Mouse (Mus musculus): Measurements from ENCODE around the gene Spata3. TPM values are rescaled to one million over a fixed set of nuclear protein-coding genes. Genes with fewer than 3 reads are reported as not detected.

Gene Spata3
- polyA plus RNA-seq, 1 experiment from 2014 or later, result not detected

GRCm38 (mm10) chr1:86056284-86056683, 39.7 kb downstream of the Spata3 start:
- H3K4me3 ChIP-seq, result no peak overlapping the region
- H3K4me2 ChIP-seq (replicated peaks), result no peak overlapping the region
- H3K9me3 ChIP-seq, result no peaks in the 10 kb centered on the region
- H3K4me1 ChIP-seq, result no peaks in the 10 kb centered on the region
- no peaks in the 10 kb centered on the region for H3K36me3 ChIP-seq
- H3K9ac ChIP-seq, result no peak overlapping the region
- 91% methylated on average over 4 of the region's 4 CpGs for WGBS
- no peak for ATAC-seq (ENCODE audit: insufficient number of reproducible peaks, insufficient read depth, low FRiP score, low TSS enrichment)
- no peak overlapping the region for H3K27ac ChIP-seq
- no peaks in the 10 kb centered on the region for H3K27me3 ChIP-seq

- H3K9ac ChIP-seq, result no peak overlapping the region; the same call in 1 of the 2 replicates
- no peaks in the 10 kb centered on the region for H3K36me3 ChIP-seq
- no peaks in the 10 kb centered on the region for H3K4me1 ChIP-seq
- ATAC-seq (ENCODE audit: insufficient number of reproducible peaks, insufficient read depth, low FRiP score, low TSS enrichment), result peak; percentile 80
- no peaks in the 10 kb centered on the region for H3K9me3 ChIP-seq
- no peaks in the 10 kb centered on the region for H3K27me3 ChIP-seq
- H3K4me3 ChIP-seq, result peak overlapping the region; percentile 35
- peak overlapping the region; percentile 49 for H3K4me2 ChIP-seq (replicated peaks)
- no peak overlapping the region for H3K27ac ChIP-seq
- 11% methylated on average over 21 of the region's 21 CpGs for WGBS
These were observed 42.5 kb downstream of the Spata3 start for GRCm38 (mm10) chr1:86058856-86059769.

GRCm38 (mm10) chr1:86062523-86062922, 45.9 kb downstream of the Spata3 start:
- no peak overlapping the region for H3K9ac ChIP-seq
- 81% methylated on average over 6 of the region's 6 CpGs for WGBS
- H3K36me3 ChIP-seq, result no peaks in the 10 kb centered on the region
- no peak overlapping the region for H3K4me3 ChIP-seq
- H3K4me2 ChIP-seq (replicated peaks), result no peak overlapping the region
- H3K9me3 ChIP-seq, result no peaks in the 10 kb centered on the region
- H3K27ac ChIP-seq, result no peak overlapping the region
- ATAC-seq (ENCODE audit: insufficient number of reproducible peaks, insufficient read depth, low FRiP score, low TSS enrichment), result no peak
- H3K4me1 ChIP-seq, result peaks cover 12% of the 10 kb centered on the region
- H3K27me3 ChIP-seq, result no peaks in the 10 kb centered on the region

GRCm38 (mm10) chr1:86064271-86064991, 47.8 kb downstream of the Spata3 start, which contains the start of gene Psmd1:
Gene Psmd1 (plus strand): TSS chr1:86064387.
- peak; percentile 94 for ATAC-seq (ENCODE audit: insufficient number of reproducible peaks, insufficient read depth, low FRiP score, low TSS enrichment)
- Histone ChIP-seq H3K4me1 (peaks cover 12% of the 10 kb centered on the region), H3K27ac (peak within 1 kb of the TSS; percentile 77; the same call in 1 of the 2 replicates), H3K4me3 (peak within 1 kb of the TSS; percentile 99), H3K9ac (peak within 1 kb of the TSS; percentile 98), H3K4me2 (replicated peaks) (peak within 1 kb of the TSS; percentile 92), H3K9me3 (no peaks in the 10 kb centered on the region), H3K27me3 (no peaks in the 10 kb centered on the region), H3K36me3 (no peaks in the 10 kb centered on the region)
- WGBS, result under 1% methylated on average over 47 of the region's 47 CpGs

GRCm38 (mm10) chr1:86076565-86076964, 59.9 kb downstream of the Spata3 start:
- H3K9me3 ChIP-seq, result no peaks in the 10 kb centered on the region
- H3K4me1 ChIP-seq, result no peaks in the 10 kb centered on the region
- H3K27ac ChIP-seq, result no peak overlapping the region
- H3K27me3 ChIP-seq, result no peaks in the 10 kb centered on the region
- H3K9ac ChIP-seq, result no peak overlapping the region
- no peak overlapping the region for H3K4me3 ChIP-seq
- H3K36me3 ChIP-seq, result peaks cover 71% of the 10 kb centered on the region
- 92% methylated on average over 2 of the region's 2 CpGs for WGBS
- no peak overlapping the region for H3K4me2 ChIP-seq (replicated peaks)
- no peak for ATAC-seq (ENCODE audit: insufficient number of reproducible peaks, insufficient read depth, low FRiP score, low TSS enrichment)

Other genes starting within 250 kb of the Spata3 start
- gene A630001G21Rik, start 238.2 kb upstream of the Spata3 start, polyA plus RNA-seq (2016; fragmentation: Nextera tagmentation; extraction: Ambion mirVana), result 1.5 and 1.7 TPM in 2 replicates
- 44.9 and 48.7 TPM in 2 replicates for gene Cab39, start 223.4 kb upstream of the Spata3 start, polyA plus RNA-seq (2016; fragmentation: Nextera tagmentation; extraction: Ambion mirVana)
- 252 and 258 TPM in 2 replicates for gene Itm2c, start 122.5 kb upstream of the Spata3 start, polyA plus RNA-seq (2016; fragmentation: Nextera tagmentation; extraction: Ambion mirVana)
- 0.22 and 0.29 TPM in 2 replicates for gene 4933407L21Rik, start 88.3 kb upstream of the Spata3 start, polyA plus RNA-seq (2016; fragmentation: Nextera tagmentation; extraction: Ambion mirVana)
- gene Gpr55, start 55.8 kb upstream of the Spata3 start, polyA plus RNA-seq (2016; fragmentation: Nextera tagmentation; extraction: Ambion mirVana), result 0.08 TPM in 2 replicates
- 0.34 and 0.40 TPM in 2 replicates for gene 2810459M11Rik, start 29.0 kb downstream of the Spata3 start, polyA plus RNA-seq (2016; fragmentation: Nextera tagmentation; extraction: Ambion mirVana)
- gene Psmd1, start 47.6 kb downstream of the Spata3 start, polyA plus RNA-seq (2016; fragmentation: Nextera tagmentation; extraction: Ambion mirVana), result 190 and 193 TPM in 2 replicates
- 0.35 and 0.60 TPM in 2 replicates for gene Htr2b, start 95.2 kb downstream of the Spata3 start, polyA plus RNA-seq (2016; fragmentation: Nextera tagmentation; extraction: Ambion mirVana)
- 0.42 and 0.48 TPM in 2 replicates for gene Gm21972, start 116.8 kb downstream of the Spata3 start, polyA plus RNA-seq (2016; fragmentation: Nextera tagmentation; extraction: Ambion mirVana)
- 35.4 and 36.2 TPM in 2 replicates for gene Armc9, start 138.0 kb downstream of the Spata3 start, polyA plus RNA-seq (2016; fragmentation: Nextera tagmentation; extraction: Ambion mirVana)

Data from embryonic facial prominence, embryonic 12.5 days (tissue).